Mouse (Mus musculus): ENCODE results near the gene Gm49321.

DNA sequence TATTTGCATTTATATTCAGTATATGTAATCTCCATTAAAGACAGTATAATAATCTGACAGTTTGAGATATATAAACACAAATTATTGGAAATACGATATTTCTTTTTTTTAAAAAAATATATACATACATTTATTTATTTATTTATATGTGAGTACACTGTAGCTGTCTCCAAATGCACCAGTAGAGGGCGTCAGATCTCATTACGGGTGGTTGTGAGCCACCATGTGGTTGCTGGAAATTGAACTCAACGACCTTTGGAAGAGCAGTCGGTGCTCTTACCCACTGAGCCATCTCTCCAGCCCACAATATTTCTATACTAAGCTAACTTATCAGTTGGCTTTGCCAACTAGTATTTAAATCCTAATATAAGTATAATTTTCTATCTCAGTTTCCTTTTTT lies 6.2 kb upstream of the Gm49321 start:
- TF ChIP-seq POLR2A (IDR thresholded peaks at IDR 0.05; ENCODE audit: low read depth, low read length) = no peak
- TF ChIP-seq CTCF (IDR thresholded peaks at IDR 0.05; ENCODE audit: borderline replicate concordance, insufficient read depth, low read length) = no peak
